Mouse (Mus musculus) liver, embryonic 12.5 days (tissue): ENCODE results near the gene Zfp771. TPM values are rescaled to one million over a fixed set of nuclear protein-coding genes. Genes with fewer than 3 reads are reported as not detected.

Experiments
- ATAC-seq: fragments of 200-750 bp; cut with Nextera tagmentation; 2 replicates; pipeline ENCODE4 v1.8.0; 2017; ENCODE audit warnings: moderate number of reproducible peaks, mild to moderate bottlenecking, moderate library complexity
- H3K27ac ChIP-seq: fragments of 300-500 bp; sonication (generic); 2 replicates; pipeline ENCODE4 v1.5.1; 2016; ENCODE audit warnings: mild to moderate bottlenecking
- H3K27me3 ChIP-seq: fragments of 300-500 bp; sonication (generic); replicated peaks from 2 replicates; pipeline ENCODE4 v1.6.1; 2016; ENCODE audit warnings: mild to moderate bottlenecking, moderate library complexity
- H3K36me3 ChIP-seq: fragments of 300-500 bp; sonication (generic); 2 replicates; pipeline ENCODE4 v1.6.1; 2016; ENCODE audit warnings: mild to moderate bottlenecking, moderate library complexity
- H3K4me1 ChIP-seq: fragments of 300-500 bp; sonication (generic); 2 replicates; pipeline ENCODE4 v1.6.1; 2016
- H3K4me2 ChIP-seq: fragments of 300-500 bp; sonication (generic); 2 replicates; pipeline ENCODE4 v1.6.1; 2016; ENCODE audit warnings: mild to moderate bottlenecking, moderate library complexity
- H3K4me3 ChIP-seq: fragments of 300-500 bp; sonication (generic); 2 replicates; pipeline ENCODE4 v1.5.1; 2016; ENCODE audit warnings: mild to moderate bottlenecking, moderate library complexity
- H3K9ac ChIP-seq: fragments of 300-500 bp; sonication (generic); 2 replicates; pipeline ENCODE4 v1.6.1; 2016; ENCODE audit warnings: mild to moderate bottlenecking, moderate library complexity
- H3K9me3 ChIP-seq: fragments of 300-500 bp; sonication (generic); replicated peaks from 2 replicates; pipeline ENCODE4 v1.6.1; 2016; ENCODE audit warnings: mild to moderate bottlenecking, moderate library complexity
- WGBS: fragments of 180-500 bp; shearing (Covaris S2); methylation state at CpG from one replicate; pipeline ENCODE4 v1.1.7; 2016; ENCODE audit not compliant: insufficient replicate concordance; 5-methylcytosine and 5-hydroxymethylcytosine counted together
- polyA plus RNA-seq: library from polyadenylated mRNA; unstranded; fragments of >200 nt; fragmentation: Nextera tagmentation; extraction: Ambion mirVana; gene quantifications from 2 replicates; pipeline ENCODE4 v1.2.1, GENCODE M21; 2016

The Zfp771 gene
- 30.0 and 31.6 TPM in 2 replicates for polyA plus RNA-seq

- peak within 1 kb of the TSS; percentile 91 for H3K27ac ChIP-seq
- H3K4me2 ChIP-seq, result peak within 1 kb of the TSS; percentile 97
- peaks cover 39% of the 10 kb centered on the region for H3K4me1 ChIP-seq
- peak; percentile 94 for ATAC-seq
- peak within 1 kb of the TSS; percentile 93 for H3K9ac ChIP-seq
- WGBS, result under 1% methylated on average over 56 of the region's 56 CpGs
- H3K9me3 ChIP-seq, result no peaks in the 10 kb centered on the region
- peak within 1 kb of the TSS; percentile 82 for H3K4me3 ChIP-seq
- peaks cover 32% of the 10 kb centered on the region for H3K36me3 ChIP-seq
- no peaks in the 10 kb centered on the region for H3K27me3 ChIP-seq
Measured at GRCm38 (mm10) chr7:127243870-127244657, at the start of gene Zfp771. Gene Zfp771, plus strand, starts transcription at chr7:127244274.

GRCm38 (mm10) chr7:127194633-127195029 lies 49.4 kb upstream of the Zfp771 start:
- no peaks in the 10 kb centered on the region for H3K9me3 ChIP-seq
- WGBS, result 55% methylated on average over 7 of the region's 7 CpGs
- no peaks in the 10 kb centered on the region for H3K27me3 ChIP-seq
- peak overlapping the region; percentile 82 for H3K4me3 ChIP-seq
- no peak for ATAC-seq
- peaks cover 33% of the 10 kb centered on the region for H3K4me1 ChIP-seq
- H3K4me2 ChIP-seq, result peak overlapping the region; percentile 85
- peaks cover 70% of the 10 kb centered on the region for H3K36me3 ChIP-seq
- peak overlapping the region; percentile 88 for H3K27ac ChIP-seq
- peak overlapping the region; percentile 83 for H3K9ac ChIP-seq

- peak; percentile 93 for ATAC-seq
- Histone ChIP-seq H3K27me3 (no peaks in the 10 kb centered on the region), H3K9ac (peak within 1 kb of the TSS; percentile 83), H3K4me2 (peak within 1 kb of the TSS; percentile 85), H3K9me3 (no peaks in the 10 kb centered on the region), H3K4me3 (peak within 1 kb of the TSS; percentile 82), H3K27ac (peak within 1 kb of the TSS; percentile 88), H3K36me3 (peaks cover 81% of the 10 kb centered on the region), H3K4me1 (peaks cover 39% of the 10 kb centered on the region)
- under 1% methylated on average over 51 of the region's 51 CpGs for WGBS
Measured at GRCm38 (mm10) chr7:127195544-127196295, 48.4 kb upstream of the Zfp771 start, which contains the start of gene Cd2bp2. Gene Cd2bp2, minus strand, starts transcription at chr7:127196050.

GRCm38 (mm10) chr7:127196484-127196883 lies 47.6 kb upstream of the Zfp771 start:
- Histone ChIP-seq H3K27ac (peak overlapping the region; percentile 84), H3K4me3 (peak overlapping the region; percentile 82), H3K9me3 (no peaks in the 10 kb centered on the region), H3K9ac (peak overlapping the region; percentile 72), H3K36me3 (peaks cover 83% of the 10 kb centered on the region), H3K27me3 (no peaks in the 10 kb centered on the region), H3K4me1 (peaks cover 39% of the 10 kb centered on the region), H3K4me2 (peak overlapping the region; percentile 85)
- WGBS, result 51% methylated on average over 11 of the region's 11 CpGs
- no peak for ATAC-seq

GRCm38 (mm10) chr7:127206606-127207005 lies 37.5 kb upstream of the Zfp771 start:
- H3K4me1 ChIP-seq, result peaks cover 50% of the 10 kb centered on the region
- H3K36me3 ChIP-seq, result peaks cover 42% of the 10 kb centered on the region
- H3K4me3 ChIP-seq, result peak overlapping the region; percentile 96
- 27% methylated on average over 2 of the region's 2 CpGs for WGBS
- H3K9me3 ChIP-seq, result no peaks in the 10 kb centered on the region
- H3K4me2 ChIP-seq, result peak overlapping the region; percentile 91
- no peak for ATAC-seq
- H3K27me3 ChIP-seq, result no peaks in the 10 kb centered on the region
- peak overlapping the region; percentile 98 for H3K9ac ChIP-seq
- H3K27ac ChIP-seq, result peak overlapping the region; percentile 99

- Histone ChIP-seq H3K27me3 (no peaks in the 10 kb centered on the region), H3K36me3 (peaks cover 32% of the 10 kb centered on the region), H3K9ac (peak overlapping the region; percentile 98), H3K4me2 (peak overlapping the region; percentile 91), H3K27ac (peak overlapping the region; percentile 99), H3K4me3 (peak overlapping the region; percentile 96), H3K9me3 (no peaks in the 10 kb centered on the region), H3K4me1 (peaks cover 54% of the 10 kb centered on the region)
- no peak for ATAC-seq
- under 1% methylated on average over 53 of the region's 53 CpGs for WGBS
Measured at GRCm38 (mm10) chr7:127207374-127208294, 36.4 kb upstream of the Zfp771 start.

- H3K36me3 ChIP-seq, result peaks cover 27% of the 10 kb centered on the region
- 2% methylated on average over 27 of the region's 44 CpGs for WGBS
- ATAC-seq, result peak; percentile 54
- peak within 1 kb of the TSS; percentile 99 for H3K27ac ChIP-seq
- no peaks in the 10 kb centered on the region for H3K27me3 ChIP-seq
- no peaks in the 10 kb centered on the region for H3K9me3 ChIP-seq
- peak within 1 kb of the TSS; percentile 91 for H3K4me2 ChIP-seq
- peaks cover 59% of the 10 kb centered on the region for H3K4me1 ChIP-seq
- peak within 1 kb of the TSS; percentile 98 for H3K9ac ChIP-seq
- peak within 1 kb of the TSS; percentile 96 for H3K4me3 ChIP-seq
Measured at GRCm38 (mm10) chr7:127208295-127208552, 35.9 kb upstream of the Zfp771 start, which contains the start of gene Tbc1d10b. Gene Tbc1d10b, minus strand, starts transcription at chr7:127208468.

GRCm38 (mm10) chr7:127208553-127209438 lies 35.3 kb upstream of the Zfp771 start, which contains the start of gene Mylpf:
Gene Mylpf, plus strand, starts transcription at chr7:127208890.
- Histone ChIP-seq H3K27me3 (no peaks in the 10 kb centered on the region), H3K4me1 (peaks cover 59% of the 10 kb centered on the region), H3K4me3 (peak within 1 kb of the TSS; percentile 96), H3K4me2 (peak within 1 kb of the TSS; percentile 91), H3K9ac (peak within 1 kb of the TSS; percentile 98), H3K9me3 (no peaks in the 10 kb centered on the region), H3K36me3 (peaks cover 21% of the 10 kb centered on the region), H3K27ac (peak within 1 kb of the TSS; percentile 99)
- whole genome bisulfite sequencing, result under 1% methylated on average over 35 of the region's 44 CpGs
- ATAC-seq, result peak; percentile 87

GRCm38 (mm10) chr7:127209851-127210250 lies 34.2 kb upstream of the Zfp771 start:
- WGBS, result 69% methylated on average over 5 of the region's 5 CpGs
- no peak for ATAC-seq
- Histone ChIP-seq H3K27ac (peak overlapping the region; percentile 99), H3K27me3 (no peaks in the 10 kb centered on the region), H3K36me3 (peaks cover 13% of the 10 kb centered on the region), H3K9me3 (no peaks in the 10 kb centered on the region), H3K4me2 (peak overlapping the region; percentile 91), H3K4me1 (peaks cover 65% of the 10 kb centered on the region), H3K4me3 (peak overlapping the region; percentile 96), H3K9ac (peak overlapping the region; percentile 98)

- H3K4me3 ChIP-seq, result peak overlapping the region; percentile 96
- H3K4me1 ChIP-seq, result peaks cover 65% of the 10 kb centered on the region
- peak overlapping the region; percentile 91 for H3K4me2 ChIP-seq
- H3K27ac ChIP-seq, result peak overlapping the region; percentile 99
- H3K9ac ChIP-seq, result peak overlapping the region; percentile 98
- WGBS, result 90% methylated on average over 4 of the region's 4 CpGs
- peaks cover 9% of the 10 kb centered on the region for H3K36me3 ChIP-seq
- no peak for ATAC-seq
- H3K9me3 ChIP-seq, result no peaks in the 10 kb centered on the region
- H3K27me3 ChIP-seq, result no peaks in the 10 kb centered on the region
Measured at GRCm38 (mm10) chr7:127210266-127210665, 33.8 kb upstream of the Zfp771 start.
